Mouse (Mus musculus) frontal cortex, postnatal 25 days (tissue): Measurements from ENCODE around the gene Pcgf2.
"Not testable (repeated sequence)": the region's sequence is repeated elsewhere in the genome, so short reads cannot be mapped to it uniquely, and the experiment has no call there.

Experiments used
- DNase-seq, 2 experiments: peaks; one replicate each; pipeline ENCODE4 v3.0.0; 2022; ENCODE audit warnings: low spot score in 2 of 2

Gene Pcgf2

DNA sequence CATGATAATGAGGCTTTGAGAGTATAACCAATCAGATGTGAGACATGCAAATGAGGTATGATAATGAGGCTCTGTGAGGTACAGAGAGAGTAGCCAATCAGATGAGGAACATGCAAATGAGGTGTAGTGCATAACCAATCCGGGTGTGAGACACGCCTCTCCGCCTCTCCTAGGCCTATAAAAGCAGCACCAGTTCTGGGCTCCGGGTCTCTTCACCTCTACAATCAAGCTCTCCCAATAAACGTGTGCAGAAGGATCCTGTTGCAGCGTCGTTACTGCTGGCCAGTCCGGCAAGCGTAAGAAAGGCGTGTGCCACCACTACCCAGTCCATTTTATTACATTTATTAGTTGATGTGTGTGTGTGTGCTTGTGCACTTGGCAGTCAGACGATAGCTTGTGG lies 46.9 kb downstream of the Pcgf2 start:
- not testable (repeated sequence) for DNase-seq

GRCm38 (mm10) chr11:97650341-97650740 lies 50.0 kb downstream of the Pcgf2 start:
- DNase-seq: no peak

- not testable (repeated sequence) for DNase-seq
Measured at GRCm38 (mm10) chr11:97648541-97648940, 51.8 kb downstream of the Pcgf2 start.

DNA sequence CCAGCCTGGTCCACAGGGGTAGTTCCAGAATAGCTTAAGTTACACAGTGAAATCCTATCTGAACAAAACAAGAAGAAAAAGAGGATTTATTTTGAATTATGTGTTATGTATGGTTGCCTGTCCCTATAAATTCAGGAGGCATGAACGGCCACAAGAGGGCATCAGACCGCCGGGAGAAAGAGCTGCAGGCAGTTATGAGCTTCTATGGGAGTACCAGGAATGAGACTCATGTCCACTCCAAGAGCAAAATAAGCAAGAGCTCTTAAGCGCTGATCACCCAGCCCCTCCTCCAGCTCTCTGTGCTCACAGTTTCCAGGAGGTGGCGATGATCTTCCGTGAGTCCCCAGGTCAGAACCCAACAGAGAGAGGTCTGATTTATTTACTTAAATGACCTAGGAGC lies 55.5 kb downstream of the Pcgf2 start:
- peak in 1 of 2 experiments; percentile 46 for DNase-seq

DNA sequence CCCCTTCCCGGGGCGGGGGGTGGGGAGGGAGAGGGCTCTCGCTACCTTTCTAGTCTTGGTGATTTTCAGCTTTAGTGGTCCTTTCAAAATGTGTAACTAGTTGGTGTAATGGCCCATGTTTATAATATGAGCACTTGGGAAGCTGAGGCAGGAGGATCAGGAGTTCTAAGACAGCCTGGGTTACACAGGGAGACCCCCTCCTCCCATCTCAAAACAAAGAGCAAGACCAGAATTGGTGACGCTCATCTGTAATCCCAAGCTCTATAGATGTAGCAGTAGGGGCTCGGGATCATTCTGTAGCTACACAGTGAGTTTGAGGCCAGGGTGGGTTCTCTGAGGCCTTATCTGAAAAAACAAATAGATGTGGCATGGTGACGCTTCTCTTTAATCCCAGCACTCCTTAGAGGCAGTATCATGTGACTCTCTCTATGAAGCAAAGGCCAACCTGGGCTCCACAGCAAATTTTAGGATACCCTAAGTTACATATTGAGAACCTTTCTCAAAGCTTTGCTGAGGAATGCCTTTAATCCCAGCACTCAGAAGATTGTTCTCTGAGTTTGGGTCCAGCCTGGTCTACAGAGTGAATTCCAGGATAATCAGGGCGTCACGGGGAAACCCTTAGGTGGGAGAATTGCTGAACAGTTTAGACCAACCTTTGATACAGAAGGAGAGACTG lies 56.8 kb downstream of the Pcgf2 start:
- DNase-seq: no peak

DNA sequence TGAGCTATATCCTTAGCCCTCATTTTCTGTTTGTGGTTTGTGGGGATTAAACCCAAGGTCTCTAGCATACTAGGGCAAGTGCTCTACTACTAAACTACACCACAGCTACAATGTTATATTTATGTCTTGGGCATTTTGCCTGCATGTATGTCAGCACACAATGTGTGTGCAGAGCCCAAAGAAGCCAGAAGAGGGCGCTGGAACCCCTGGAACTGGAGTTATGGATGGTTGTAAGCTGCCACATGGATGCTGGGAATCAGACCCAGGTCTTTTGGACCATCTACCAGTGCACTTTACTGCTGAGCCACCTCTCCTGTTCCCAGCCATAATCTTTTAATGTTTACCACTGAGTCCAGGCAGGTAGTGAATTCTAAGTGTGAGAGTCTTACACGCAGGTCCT lies 57.6 kb downstream of the Pcgf2 start:
- DNase-seq: no peak

GRCm38 (mm10) chr11:97641668-97642067 lies 58.6 kb downstream of the Pcgf2 start:
- DNase-seq: peak; percentile 42 to 56
